Mouse (Mus musculus) A20 (cell line): ENCODE results near the gene Ccdc180.

Source experiments
- DNase-seq: peaks from one replicate; pipeline ENCODE4 v3.0.0-alpha.2; 2011; ENCODE audit warnings: low read depth, low spot score

The Ccdc180 gene

GRCm38 (mm10) chr4:45970048-45970560 lies 80.0 kb downstream of the Ccdc180 start:
- no peak for DNase-seq

GRCm38 (mm10) chr4:45971806-45972447 lies 81.8 kb downstream of the Ccdc180 start:
- peak; percentile 89 for DNase-seq

GRCm38 (mm10) chr4:45972448-45972854 lies 82.3 kb downstream of the Ccdc180 start:
- peak; percentile 57 for DNase-seq

- DNase-seq = no peak
These were observed 82.8 kb downstream of the Ccdc180 start for GRCm38 (mm10) chr4:45972951-45973350.

- no peak for DNase-seq
These were observed 87.0 kb downstream of the Ccdc180 start for GRCm38 (mm10) chr4:45976931-45977667.

GRCm38 (mm10) chr4:45979916-45980315 lies 89.8 kb downstream of the Ccdc180 start:
- DNase-seq = no peak

- DNase-seq = no peak
These were observed 91.0 kb downstream of the Ccdc180 start for GRCm38 (mm10) chr4:45981054-45981453.

GRCm38 (mm10) chr4:45990427-45991135 lies 100.5 kb downstream of the Ccdc180 start:
- no peak for DNase-seq

- no peak for DNase-seq
These were observed 108.4 kb downstream of the Ccdc180 start for GRCm38 (mm10) chr4:45998536-45998935.
